Mouse (Mus musculus): ENCODE data around the gene Bach2. TPM values are rescaled to one million over a fixed set of nuclear protein-coding genes. Genes with fewer than 3 reads are reported as not detected.
A peak's percentile ranks its signal among the peaks of the same experiment; 100 is the strongest.

Gene Bach2
- total and polyA plus RNA-seq, 2 experiments from 2014 or later = 13.9 to 14.7 TPM

- H3K9ac ChIP-seq (replicated peaks; ENCODE audit: low read length) = no peak overlapping the region
- no peak overlapping the region for H3K4me2 ChIP-seq (ENCODE audit: low read depth, low read length)
- no peaks in the 10 kb centered on the region for H3K36me3 ChIP-seq (ENCODE audit: insufficient read depth, low read length)
- H3K27ac ChIP-seq = no peak overlapping the region
- ATAC-seq = no peak
- H3K27me3 ChIP-seq (ENCODE audit: insufficient read depth, low read length) = no peaks in the 10 kb centered on the region
- DNase-seq (ENCODE audit: low spot score) = no peak
- no peak overlapping the region for H3K4me3 ChIP-seq (ENCODE audit: low read length)
- WGBS = 80% methylated on average over 7 of the region's 7 CpGs
- peaks cover 18% of the 10 kb centered on the region for H3K4me1 ChIP-seq (ENCODE audit: insufficient read depth, low read length)
- no peak for TF ChIP-seq CTCF (IDR thresholded peaks at IDR 0.05; ENCODE audit: low read depth)
- no peaks in the 10 kb centered on the region for H3K9me3 ChIP-seq (ENCODE audit: low read length)
These were observed 267.8 kb downstream of the Bach2 start for GRCm38 (mm10) chr4:32506306-32506808.

GRCm38 (mm10) chr4:32507041-32507440, 268.4 kb downstream of the Bach2 start:
- TF ChIP-seq CTCF (IDR thresholded peaks at IDR 0.05; ENCODE audit: low read depth) = no peak
- no peak for ATAC-seq
- no peak overlapping the region for H3K9ac ChIP-seq (replicated peaks; ENCODE audit: low read length)
- DNase-seq (ENCODE audit: low spot score) = no peak
- H3K4me1 ChIP-seq (ENCODE audit: insufficient read depth, low read length) = peaks cover 23% of the 10 kb centered on the region
- 66% methylated on average over 6 of the region's 6 CpGs for WGBS
- no peak overlapping the region for H3K4me3 ChIP-seq (ENCODE audit: low read length)
- H3K27me3 ChIP-seq (ENCODE audit: insufficient read depth, low read length) = no peaks in the 10 kb centered on the region
- H3K9me3 ChIP-seq (ENCODE audit: low read length) = no peaks in the 10 kb centered on the region
- H3K27ac ChIP-seq = no peak overlapping the region
- H3K36me3 ChIP-seq (ENCODE audit: insufficient read depth, low read length) = no peaks in the 10 kb centered on the region
- H3K4me2 ChIP-seq (ENCODE audit: low read depth, low read length) = no peak overlapping the region

GRCm38 (mm10) chr4:32508572-32508971, 270.0 kb downstream of the Bach2 start:
- 6% methylated on average over 2 of the region's 2 CpGs for WGBS
- H3K4me3 ChIP-seq (ENCODE audit: low read length) = no peak overlapping the region
- no peak; the same call in 1 of the 2 replicates for TF ChIP-seq CTCF (IDR thresholded peaks at IDR 0.05; ENCODE audit: low read depth)
- H3K9ac ChIP-seq (replicated peaks; ENCODE audit: low read length) = no peak overlapping the region
- 0 out of 2 replicates have a peak, but pooled peaks have one; percentile 34 for ATAC-seq
- no peaks in the 10 kb centered on the region for H3K9me3 ChIP-seq (ENCODE audit: low read length)
- no peaks in the 10 kb centered on the region for H3K36me3 ChIP-seq (ENCODE audit: insufficient read depth, low read length)
- H3K4me2 ChIP-seq (ENCODE audit: low read depth, low read length) = no peak overlapping the region
- H3K4me1 ChIP-seq (ENCODE audit: insufficient read depth, low read length) = peaks cover 23% of the 10 kb centered on the region
- peak overlapping the region; percentile 64 for H3K27ac ChIP-seq
- no peaks in the 10 kb centered on the region for H3K27me3 ChIP-seq (ENCODE audit: insufficient read depth, low read length)
- peak; percentile 49 for DNase-seq (ENCODE audit: low spot score)

- Histone ChIP-seq H3K4me3 (ENCODE audit: low read length) (no peak overlapping the region), H3K4me1 (ENCODE audit: insufficient read depth, low read length) (peaks cover 23% of the 10 kb centered on the region), H3K27ac (peak overlapping the region; percentile 64), H3K9me3 (ENCODE audit: low read length) (no peaks in the 10 kb centered on the region), H3K27me3 (ENCODE audit: insufficient read depth, low read length) (no peaks in the 10 kb centered on the region), H3K9ac (replicated peaks; ENCODE audit: low read length) (no peak overlapping the region), H3K4me2 (ENCODE audit: low read depth, low read length) (0 out of 2 replicates have a peak overlapping the region, but pooled peaks have one; percentile 11), H3K36me3 (ENCODE audit: insufficient read depth, low read length) (no peaks in the 10 kb centered on the region)
- TF ChIP-seq CTCF (IDR thresholded peaks at IDR 0.05; ENCODE audit: low read depth) = no peak
- ATAC-seq = no peak
- peak; percentile 56 for DNase-seq (ENCODE audit: low spot score)
- WGBS = 14% methylated on average over 8 of the region's 8 CpGs
These were observed 270.4 kb downstream of the Bach2 start for GRCm38 (mm10) chr4:32508996-32509395.

- no peaks in the 10 kb centered on the region for H3K9me3 ChIP-seq (ENCODE audit: low read length)
- H3K9ac ChIP-seq (replicated peaks; ENCODE audit: low read length) = no peak overlapping the region
- 38% methylated on average over 9 of the region's 9 CpGs for WGBS
- no peaks in the 10 kb centered on the region for H3K36me3 ChIP-seq (ENCODE audit: insufficient read depth, low read length)
- ATAC-seq (0 out of 2 replicates have a peak, but pooled peaks have one; percentile 46), DNase-seq (ENCODE audit: low spot score) (peak; percentile 78)
- TF ChIP-seq CTCF (IDR thresholded peaks at IDR 0.05; ENCODE audit: low read depth) = no peak
- H3K27me3 ChIP-seq (ENCODE audit: insufficient read depth, low read length) = no peaks in the 10 kb centered on the region
- H3K4me3 ChIP-seq (ENCODE audit: low read length) = no peak overlapping the region
- no peak overlapping the region for H3K27ac ChIP-seq
- H3K4me1 ChIP-seq (ENCODE audit: insufficient read depth, low read length) = peaks cover 23% of the 10 kb centered on the region
- H3K4me2 ChIP-seq (ENCODE audit: low read depth, low read length) = no peak overlapping the region
These were observed 271.4 kb downstream of the Bach2 start for GRCm38 (mm10) chr4:32509832-32510612.

- WGBS = 52% methylated on average over 7 of the region's 7 CpGs
- H3K27ac ChIP-seq = no peak overlapping the region
- DNase-seq (ENCODE audit: low spot score) = no peak
- no peak overlapping the region for H3K4me2 ChIP-seq (ENCODE audit: low read depth, low read length)
- TF ChIP-seq CTCF (IDR thresholded peaks at IDR 0.05; ENCODE audit: low read depth) = no peak
- no peak overlapping the region for H3K4me3 ChIP-seq (ENCODE audit: low read length)
- H3K9ac ChIP-seq (replicated peaks; ENCODE audit: low read length) = no peak overlapping the region
- peaks cover 23% of the 10 kb centered on the region for H3K4me1 ChIP-seq (ENCODE audit: insufficient read depth, low read length)
- H3K27me3 ChIP-seq (ENCODE audit: insufficient read depth, low read length) = no peaks in the 10 kb centered on the region
- no peaks in the 10 kb centered on the region for H3K9me3 ChIP-seq (ENCODE audit: low read length)
- no peak for ATAC-seq
- no peaks in the 10 kb centered on the region for H3K36me3 ChIP-seq (ENCODE audit: insufficient read depth, low read length)
These were observed 272.3 kb downstream of the Bach2 start for GRCm38 (mm10) chr4:32510940-32511339.

GRCm38 (mm10) chr4:32516126-32516525, 277.5 kb downstream of the Bach2 start:
- H3K36me3 ChIP-seq (ENCODE audit: insufficient read depth, low read length) = no peaks in the 10 kb centered on the region
- H3K4me1 ChIP-seq (ENCODE audit: insufficient read depth, low read length) = peaks cover 6% of the 10 kb centered on the region; the same call in 1 of the 2 replicates
- no peak for TF ChIP-seq CTCF (IDR thresholded peaks at IDR 0.05; ENCODE audit: low read depth)
- no peak overlapping the region for H3K9ac ChIP-seq (replicated peaks; ENCODE audit: low read length)
- H3K9me3 ChIP-seq (ENCODE audit: low read length) = no peaks in the 10 kb centered on the region
- H3K4me2 ChIP-seq (ENCODE audit: low read depth, low read length) = no peak overlapping the region
- H3K27ac ChIP-seq = no peak overlapping the region
- ATAC-seq (no peak), DNase-seq (ENCODE audit: low spot score) (no peak)
- no peak overlapping the region for H3K4me3 ChIP-seq (ENCODE audit: low read length)
- H3K27me3 ChIP-seq (ENCODE audit: insufficient read depth, low read length) = no peaks in the 10 kb centered on the region
- 85% methylated on average over 8 of the region's 8 CpGs for WGBS
